Mouse (Mus musculus) c-Kit-positive CD71-positive TER-119-negative erythroid progenitor cells, embryonic 14.5 days (primary cell): ENCODE results near the gene Vasp.

ENCODE experiments used
- DNase-seq: peaks from one replicate; pipeline ENCODE4 v3.0.0-alpha.2; 2013; ENCODE audit warnings: low read depth

Gene Vasp

DNA sequence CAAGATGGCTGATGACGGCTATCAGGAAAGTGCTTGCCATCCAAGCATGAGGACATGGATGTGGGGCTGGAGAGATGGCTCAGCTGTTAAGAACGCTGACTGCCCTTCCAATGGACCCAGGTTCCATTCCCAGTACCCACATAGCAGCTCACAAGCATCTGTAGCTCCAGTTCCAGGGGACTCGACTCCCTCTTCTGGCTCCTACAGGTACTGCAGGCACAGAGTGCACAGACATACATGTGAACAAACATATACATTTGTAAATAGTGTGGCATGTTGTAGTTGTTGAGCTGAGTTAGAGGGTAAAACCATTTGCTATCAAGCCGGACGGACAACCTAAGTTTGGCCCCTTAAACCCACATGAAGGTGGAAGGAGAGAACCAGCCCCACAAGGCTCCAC, 61.6 kb downstream of the Vasp start:
- DNase-seq: no peak

DNA sequence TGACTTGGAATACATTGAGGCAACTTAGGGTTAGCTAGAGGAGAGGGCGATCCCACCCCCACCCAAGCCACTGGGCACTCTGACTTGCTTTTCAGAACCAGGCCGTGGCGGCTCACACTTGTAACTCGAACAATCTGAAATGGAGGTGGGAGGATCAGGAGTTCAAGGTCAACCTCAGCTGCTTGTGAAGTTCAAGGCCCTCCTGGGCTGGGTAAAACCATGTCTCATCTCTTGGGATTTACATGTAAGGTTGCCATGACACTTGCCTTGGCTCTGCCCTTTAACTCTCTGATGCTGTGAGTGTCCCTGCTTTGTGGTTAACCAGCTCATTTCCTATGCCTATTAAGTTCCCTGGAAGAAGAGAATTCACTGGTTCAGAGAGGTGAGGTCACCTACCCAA, 62.1 kb downstream of the Vasp start:
- no peak for DNase-seq

- no peak for DNase-seq
Observed at GRCm38 (mm10) chr7:19208944-19209472, 62.6 kb downstream of the Vasp start.

DNA sequence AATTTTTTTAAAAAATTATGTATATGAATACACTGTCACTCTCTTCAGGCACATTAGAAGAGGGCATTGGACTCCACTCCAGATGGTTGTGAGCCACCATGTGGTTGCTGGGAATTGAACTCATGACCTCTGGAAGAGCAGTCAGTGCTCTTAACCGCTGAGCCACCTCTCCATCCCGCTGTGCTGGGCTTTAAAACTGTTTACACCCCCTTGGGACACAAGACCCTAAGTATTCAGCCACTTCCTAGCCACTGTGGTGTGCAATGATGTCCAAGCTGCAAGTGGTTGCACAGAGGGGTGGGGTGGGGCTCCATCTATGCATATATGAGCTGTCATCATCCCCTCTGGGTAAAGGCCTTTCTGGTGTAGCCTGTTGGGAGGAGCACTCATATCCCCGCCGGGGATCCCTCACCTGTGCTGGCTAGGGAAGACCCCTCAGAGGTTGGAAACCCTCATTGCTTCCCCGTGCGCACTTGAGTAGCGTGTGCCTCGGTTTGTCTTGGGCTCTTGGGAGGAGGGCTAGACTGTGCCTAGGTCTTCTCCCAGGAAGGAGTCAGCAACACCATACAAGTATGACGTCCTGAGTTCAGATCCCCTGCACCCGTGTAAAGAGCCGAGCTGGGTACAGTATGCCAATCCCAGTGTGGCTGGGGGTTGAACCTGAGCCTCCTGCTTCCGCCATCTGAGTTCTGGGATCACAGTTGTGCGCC, 63.3 kb downstream of the Vasp start:
- no peak for DNase-seq
